In the genomic region with DNA sequence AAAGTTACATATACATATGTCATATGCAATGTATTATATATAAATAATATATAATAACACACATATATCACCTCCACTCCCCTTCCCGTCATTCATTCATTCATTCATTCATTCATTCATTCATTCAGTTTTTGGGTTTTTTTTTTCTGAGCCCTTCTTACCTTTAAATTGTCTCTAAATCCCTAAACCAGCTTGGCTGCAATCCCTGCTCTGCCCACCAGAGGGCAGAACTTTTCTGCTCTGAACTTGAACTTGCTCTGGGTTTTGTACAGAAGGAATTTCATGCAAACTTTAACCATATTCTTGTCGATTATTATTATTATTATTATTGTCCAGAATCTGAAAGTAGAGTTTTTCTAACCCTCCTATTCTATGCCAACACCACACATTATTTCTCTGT, we compare ENCODE assay signal across 8 mouse cellular contexts. TPM values are rescaled to one million over a fixed set of nuclear protein-coding genes. Genes with fewer than 3 reads are reported as not detected.
A peak's percentile ranks its signal among the peaks of the same experiment; 100 is the strongest.
DNase-seq lines count a peak whose midpoint lies in the region; ATAC-seq and TF ChIP-seq lines count a peak whose summit lies in the region.
"Had no signal": no experiment of that assay in that cellular context is flagged by ENCODE, and none has a peak within 500 bp of the region (broad histone marks: within the 10 kb centered on the region; RNA-seq: fewer than 3 reads in every experiment).

No protein-coding gene starts in this region.

- POLR2A ChIA-PET in Patski (lab: Charles Lee), result no interaction called here

- TF ChIP-seq POLR2A in kidney, adult 2 months (IDR thresholded peaks at IDR 0.05; ENCODE audit: low read depth, low read length), result no peak

- no peaks in the 10 kb centered on the region for H3K27me3 ChIP-seq in kidney, adult 2 months (replicated peaks; ENCODE audit: control insufficient read depth, insufficient read depth, low read length)
- H3K27me3 ChIP-seq in kidney, embryonic 15.5 days, result peaks cover 39% of the 10 kb centered on the region
- peaks cover 9% of the 10 kb centered on the region for H3K27me3 ChIP-seq in Patski

- H3K9me3 ChIP-seq in kidney, embryonic 15.5 days (replicated peaks), result no peaks in the 10 kb centered on the region
- H3K9me3 ChIP-seq: heart, embryonic 13.5 days had no signal

- no peak overlapping the region for H3K4me2 ChIP-seq in kidney, embryonic 15.5 days
- H3K4me2 ChIP-seq: heart, embryonic 13.5 days had no signal

- CTCF ChIA-PET in Patski (lab: Charles Lee), result interaction anchor here (0.7 to 13.4 kb wide), 4 partner anchors 9 to 73 kb away, joined by 3 to 238 read pairs (median 5); a partner anchor contains a TSS

- no peak overlapping the region for H3K4me3 ChIP-seq in kidney, adult 2 months (ENCODE audit: insufficient read depth, low read depth, low read length)
- H3K4me3 ChIP-seq in kidney, embryonic 15.5 days (replicated peaks), result no peak overlapping the region
- H3K4me3 ChIP-seq: heart, embryonic 13.5 days had no signal

- no peaks in the 10 kb centered on the region for H3K4me1 ChIP-seq in kidney, adult 2 months (ENCODE audit: control insufficient read depth, insufficient read depth, low read length)
- no peaks in the 10 kb centered on the region for H3K4me1 ChIP-seq in kidney, embryonic 15.5 days
- H3K4me1 ChIP-seq: heart, embryonic 13.5 days had no signal

- TF ChIP-seq CTCF in kidney, adult 2 months (conservative IDR thresholded peaks at IDR 0.05; ENCODE audit: insufficient read depth, insufficient read length, low read depth, low read length), result peak; percentile 78
- TF ChIP-seq CTCF in Patski (IDR thresholded peaks at IDR 0.05), result peak; percentile 77

- DNase-seq in kidney, adult 2 months, result peak; percentile 76
- DNase-seq in CD8-positive naive resting alpha-beta T cell, adult 2 months (ENCODE audit: low read depth in 2 of 2, low spot score in 2 of 2), result peak; percentile 70 to 80
- DNase-seq in Patski (ENCODE audit: low read depth, low spot score), result no peak
- DNase-seq in embryo, embryonic 11 days, result peak; percentile 72
- peak; percentile 68 for DNase-seq in left cerebral cortex, postnatal 4 days
- DNase-seq in retina, postnatal 1 day, result peak; percentile 82

- intact Hi-C loops in left cerebral cortex, postnatal 4 days (cut with DNase I), result no loop called here

- H3K27ac ChIP-seq in kidney, adult 2 months (ENCODE audit: insufficient read depth, low read depth, low read length), result no peak overlapping the region
- H3K27ac ChIP-seq in kidney, embryonic 15.5 days, result no peak overlapping the region
- H3K27ac ChIP-seq: heart, embryonic 13.5 days had no signal

- WGBS in kidney, adult 2 months, result 2% methylated on average over 2 of the region's 2 CpGs
- 6% methylated on average over 2 of the region's 2 CpGs for WGBS in kidney, embryonic 15.5 days

- H3K36me3 ChIP-seq in kidney, adult 2 months (ENCODE audit: control insufficient read depth, insufficient read depth, low read length), result no peaks in the 10 kb centered on the region
- no peaks in the 10 kb centered on the region for H3K36me3 ChIP-seq in kidney, embryonic 15.5 days
- H3K36me3 ChIP-seq: heart, embryonic 13.5 days had no signal

- in situ Hi-C loops in Patski (cut with MboI; ENCODE audit: low pct_unique_long_range_greater_than_20kb), result no loop called here

- H3K9ac ChIP-seq in kidney, embryonic 15.5 days, result no peak overlapping the region
- H3K9ac ChIP-seq: heart, embryonic 13.5 days had no signal

- no peak for ATAC-seq in kidney, embryonic 15.5 days (replicated peaks; ENCODE audit: low FRiP score)
- no peak for ATAC-seq in Patski

RNA-seq across cellular contexts. Expression of a gene that starts 7.3 kb away (rescaled TPM):
- polyA plus RNA-seq in kidney, adult 2 months (2012; rRNA removed), result 59.8 and 76.3 TPM in 2 replicates
- 15.4 and 18.7 TPM in 2 replicates for polyA plus RNA-seq in kidney, embryonic 15.5 days (2015; fragmentation: Nextera tagmentation; extraction: Ambion mirVana)
- 73.4 TPM for polyA plus RNA-seq in Patski (2021)
- total RNA-seq in left cerebral cortex, postnatal 4 days (2021), result 100 to 1,000 TPM; 147 to 151 TPM

RNA-seq across cellular contexts. Expression of a gene that starts 14.2 kb away (rescaled TPM):
- 0.05 TPM in 2 replicates for polyA plus RNA-seq in kidney, adult 2 months (2012; rRNA removed)
- polyA plus RNA-seq in kidney, embryonic 15.5 days (2015; fragmentation: Nextera tagmentation; extraction: Ambion mirVana), result not detected in 2 replicates
- not detected for polyA plus RNA-seq in Patski (2021)
- total RNA-seq in left cerebral cortex, postnatal 4 days (2021), result under 1 TPM; 0.30 to 0.46 TPM
- polyA plus RNA-seq: heart, embryonic 13.5 days had no signal

RNA-seq across cellular contexts. Expression of a gene that starts 14.9 kb away (rescaled TPM):
- 52.7 and 53.0 TPM in 2 replicates for polyA plus RNA-seq in kidney, adult 2 months (2012; rRNA removed)
- polyA plus RNA-seq in kidney, embryonic 15.5 days (2015; fragmentation: Nextera tagmentation; extraction: Ambion mirVana), result 18.1 and 24.7 TPM in 2 replicates
- 154 TPM for polyA plus RNA-seq in Patski (2021)
- 10 to 100 TPM; 45.3 to 46.5 TPM for total RNA-seq in left cerebral cortex, postnatal 4 days (2021)

RNA-seq across cellular contexts. Expression of a gene that starts 25.7 kb away (rescaled TPM):
- 14.1 and 22.2 TPM in 2 replicates for polyA plus RNA-seq in kidney, adult 2 months (2012; rRNA removed)
- polyA plus RNA-seq in kidney, embryonic 15.5 days (2015; fragmentation: Nextera tagmentation; extraction: Ambion mirVana), result 8.0 and 10.1 TPM in 2 replicates
- 12.6 TPM for polyA plus RNA-seq in Patski (2021)
- total RNA-seq in left cerebral cortex, postnatal 4 days (2021), result 1 to 10 TPM; 2.2 to 3.3 TPM

RNA-seq across cellular contexts. Expression of a gene that starts 44.5 kb away (rescaled TPM):
- polyA plus RNA-seq in kidney, adult 2 months (2012; rRNA removed), result 59.8 and 68.9 TPM in 2 replicates
- polyA plus RNA-seq in kidney, embryonic 15.5 days (2015; fragmentation: Nextera tagmentation; extraction: Ambion mirVana), result 34.3 and 38.4 TPM in 2 replicates
- 104 TPM for polyA plus RNA-seq in Patski (2021)
- 10 to 100 TPM; 87.1 to 96.8 TPM for total RNA-seq in left cerebral cortex, postnatal 4 days (2021)
